Mouse (Mus musculus) embryonic fibroblast, embryonic 13.5 days (primary cell): Measurements from ENCODE around the gene Nme4. TPM values are rescaled to one million over a fixed set of nuclear protein-coding genes. Genes with fewer than 3 reads are reported as not detected.

Experiments
- H3K27ac ChIP-seq: 2 replicates; pipeline ENCODE4 v1.5.1; 2012; ENCODE audit warnings: low read length, control low read depth, inconsistent platforms; ENCODE audit not compliant: insufficient read depth
- H3K4me1 ChIP-seq: 2 replicates; pipeline ENCODE4 v1.6.1; 2011; ENCODE audit warnings: low read length; ENCODE audit not compliant: control insufficient read depth, insufficient read depth
- H3K4me3 ChIP-seq: 2 replicates; pipeline ENCODE4 v1.5.1; 2011; ENCODE audit warnings: mild to moderate bottlenecking, control low read depth, low read length; ENCODE audit not compliant: insufficient read depth
- CTCF ChIP-seq: IDR thresholded peaks from 2 replicates; pipeline ENCODE4 v1.5.1; 2011; ENCODE audit warnings: mild to moderate bottlenecking, control low read depth, low read length, moderate library complexity, borderline replicate concordance; ENCODE audit not compliant: insufficient read depth
- POLR2A ChIP-seq: IDR thresholded peaks from 2 replicates; pipeline ENCODE4 v1.6.1; 2011; ENCODE audit warnings: low read depth, mild to moderate bottlenecking, control low read depth, low read length, moderate library complexity
- polyA plus RNA-seq: library from polyadenylated mRNA; stranded (reverse); fragments of >200 nt; gene quantifications from 2 replicates; pipeline ENCODE4 v1.2.4, GENCODE M21; 2011; ENCODE audit warnings: low read depth; ENCODE audit not compliant: missing spikeins, insufficient read length

Gene Nme4
- polyA plus RNA-seq, 1 experiment, result 47.9 TPM

DNA sequence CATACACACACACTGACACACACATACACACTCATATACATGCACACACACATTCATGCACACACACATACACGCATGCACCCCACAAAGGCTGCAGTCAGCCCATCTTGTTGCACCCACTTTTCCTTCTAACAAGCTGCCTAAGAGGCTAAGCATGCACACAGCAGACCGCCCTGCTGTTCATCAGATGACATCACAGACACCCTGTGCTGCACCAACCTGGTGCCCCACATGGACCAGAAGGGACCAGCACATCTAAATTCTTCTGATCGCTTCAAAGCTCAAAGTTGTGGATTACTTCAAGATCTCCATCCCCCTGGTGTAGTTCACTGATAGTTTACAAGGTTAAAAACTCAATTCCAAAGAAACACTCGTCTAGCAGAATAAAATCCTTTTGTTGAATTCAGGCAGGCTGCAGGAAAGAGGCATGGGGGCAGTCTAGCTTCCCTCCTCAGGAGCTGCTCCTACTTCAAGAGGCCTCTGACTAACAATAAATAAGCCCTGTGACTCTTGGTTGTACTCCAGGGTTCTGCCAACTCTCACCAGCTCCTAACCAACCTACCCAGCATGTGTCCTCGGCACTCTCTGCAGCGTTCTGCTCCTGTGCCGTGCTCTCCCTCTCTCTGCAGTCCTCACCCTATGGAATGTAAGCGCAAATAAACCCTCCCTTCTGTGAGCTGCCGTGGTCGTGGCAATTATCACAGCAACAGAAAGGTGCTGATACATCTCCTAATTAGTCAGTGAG lies 49.0 kb downstream of the Nme4 start:
- Histone ChIP-seq H3K4me1 (no peaks in the 10 kb centered on the region), H3K4me3 (no peak overlapping the region), H3K27ac (no peak overlapping the region)
- TF ChIP-seq CTCF, result no peak
- TF ChIP-seq POLR2A, result no peak

DNA sequence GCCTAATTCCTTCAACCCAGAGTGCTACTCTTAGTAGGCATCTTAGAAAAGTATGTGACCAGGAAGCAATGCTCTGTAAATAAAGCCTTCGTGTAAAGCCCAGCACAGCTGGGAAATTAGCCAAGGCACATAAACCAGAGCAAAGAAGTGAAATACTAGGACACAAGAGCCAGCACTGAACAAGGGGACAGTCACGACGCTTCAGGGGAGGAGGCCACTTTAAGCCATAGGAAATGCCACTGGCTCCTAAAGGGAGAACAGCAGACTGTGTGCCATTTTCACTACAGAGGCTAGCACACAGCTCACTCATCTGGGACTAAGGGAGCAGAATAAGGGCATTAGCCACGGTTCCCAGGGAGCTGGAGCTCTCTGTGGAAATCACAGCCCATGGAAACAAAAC lies 50.1 kb downstream of the Nme4 start:
- no peaks in the 10 kb centered on the region for H3K4me1 ChIP-seq
- no peak overlapping the region for H3K4me3 ChIP-seq
- TF ChIP-seq POLR2A, result no peak
- no peak for TF ChIP-seq CTCF
- no peak overlapping the region for H3K27ac ChIP-seq

DNA sequence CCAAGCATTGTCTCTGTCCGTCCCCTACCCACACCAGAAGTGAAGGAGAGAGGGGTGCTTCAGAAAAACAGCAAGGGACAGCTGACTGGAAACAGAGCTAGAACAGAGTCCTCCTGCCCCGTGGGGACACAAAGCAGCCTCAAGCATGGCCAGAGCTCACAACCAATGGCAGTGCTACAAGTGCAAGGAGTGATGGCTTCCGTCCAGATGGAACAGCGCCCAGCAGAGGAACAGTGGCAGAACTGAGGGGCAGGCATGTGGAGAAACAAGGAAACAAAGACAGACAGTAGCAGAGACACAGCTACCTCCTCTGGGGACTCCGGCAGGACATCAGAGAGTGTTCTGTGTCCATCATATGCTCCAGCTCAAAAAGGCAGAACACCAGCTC lies 52.2 kb downstream of the Nme4 start:
- no peaks in the 10 kb centered on the region for H3K4me1 ChIP-seq
- H3K4me3 ChIP-seq, result no peak overlapping the region
- TF ChIP-seq POLR2A (no peak), CTCF (no peak)
- H3K27ac ChIP-seq, result no peak overlapping the region

GRCm38 (mm10) chr17:26042599-26043248 lies 52.7 kb downstream of the Nme4 start:
- Histone ChIP-seq H3K27ac (no peak overlapping the region), H3K4me1 (no peaks in the 10 kb centered on the region), H3K4me3 (no peak overlapping the region)
- TF ChIP-seq POLR2A (no peak), CTCF (no peak)

Other genes with a start within 250 kb of the Nme4 start
- 5.9 and 11.4 TPM in 2 replicates for gene Wdr90, start 234.1 kb downstream of the Nme4 start, polyA plus RNA-seq
- gene Mcrip2, start 226.8 kb downstream of the Nme4 start, polyA plus RNA-seq, result 7.1 and 9.8 TPM in 2 replicates
- 14.4 and 19.7 TPM in 2 replicates for gene Mettl26, start 220.5 kb downstream of the Nme4 start, polyA plus RNA-seq
- gene Wfikkn1, start 214.7 kb downstream of the Nme4 start, polyA plus RNA-seq, result 0.38 and 0.83 TPM in 2 replicates
- gene Rab40c, start 175.9 kb downstream of the Nme4 start, polyA plus RNA-seq, result 21.5 and 23.9 TPM in 2 replicates
- 47.8 and 48.0 TPM in 2 replicates for gene Pigq, start 150.7 kb downstream of the Nme4 start, polyA plus RNA-seq
- not detected in 2 replicates for gene Nhlrc4, start 150.6 kb downstream of the Nme4 start, polyA plus RNA-seq
- not detected in 2 replicates for gene A930017K11Rik, start 143.0 kb downstream of the Nme4 start, polyA plus RNA-seq
- gene Capn15, start 109.8 kb downstream of the Nme4 start, polyA plus RNA-seq, result 10.1 and 10.9 TPM in 2 replicates
- gene Rab11fip3, start 26.0 kb downstream of the Nme4 start, polyA plus RNA-seq, result 20.7 and 22.6 TPM in 2 replicates
- 28.2 and 30.9 TPM in 2 replicates for gene Decr2, start 5.3 kb downstream of the Nme4 start, polyA plus RNA-seq
- gene Tmem8, start 17.7 kb upstream of the Nme4 start, polyA plus RNA-seq, result 0.48 and 1.0 TPM in 2 replicates
- 38.7 and 41.0 TPM in 2 replicates for gene Mrpl28, start 27.9 kb upstream of the Nme4 start, polyA plus RNA-seq
- 34.4 and 50.5 TPM in 2 replicates for gene Axin1, start 43.1 kb upstream of the Nme4 start, polyA plus RNA-seq
- gene Pdia2, start 103.5 kb upstream of the Nme4 start, polyA plus RNA-seq, result not detected in 2 replicates
- gene Rgs11, start 107.3 kb upstream of the Nme4 start, polyA plus RNA-seq, result 2.2 and 2.8 TPM in 2 replicates
- 5.8 and 9.3 TPM in 2 replicates for gene Arhgdig, start 112.2 kb upstream of the Nme4 start, polyA plus RNA-seq
- 47.2 and 57.3 TPM in 2 replicates for gene Fam234a, start 148.6 kb upstream of the Nme4 start, polyA plus RNA-seq
- 44.1 and 45.0 TPM in 2 replicates for gene Luc7l, start 157.3 kb upstream of the Nme4 start, polyA plus RNA-seq